In the genomic region with DNA sequence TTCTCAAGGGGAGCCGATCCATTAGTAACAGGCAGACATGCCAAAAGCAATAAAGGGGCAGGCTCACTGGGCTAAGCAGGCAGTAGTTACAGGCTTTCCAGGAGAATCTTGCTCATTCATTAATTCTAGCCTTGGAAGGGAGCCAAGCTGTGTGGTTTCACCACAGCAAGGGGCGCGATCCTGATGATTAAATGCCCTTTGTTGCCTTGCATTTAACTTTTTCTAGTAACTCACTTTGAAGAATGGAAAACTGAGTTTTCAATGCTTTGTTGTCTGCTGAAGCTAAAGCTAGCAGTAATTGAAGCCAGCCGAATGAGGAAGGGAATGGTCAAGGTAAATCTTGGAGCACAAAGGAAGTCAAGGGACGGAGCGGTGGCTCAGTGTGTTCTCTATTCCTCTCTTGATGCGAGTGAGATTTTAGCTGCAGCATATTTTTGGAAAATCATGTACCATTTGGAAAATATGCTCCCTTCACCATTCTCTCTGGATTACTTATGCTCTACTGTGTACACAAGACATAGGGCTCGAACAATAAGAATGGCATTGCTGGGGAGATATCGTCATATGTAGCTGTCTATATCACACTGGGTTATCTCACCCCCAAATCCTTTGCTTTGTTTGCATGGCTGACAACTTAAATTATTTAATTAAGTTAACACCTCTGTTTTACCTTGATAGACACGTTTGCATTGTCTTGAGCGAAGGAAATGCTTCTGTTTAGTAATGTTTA, we compare ENCODE assay signal across 8 mouse cellular contexts.
DNase-seq lines count a peak whose midpoint lies in the region; ATAC-seq lines count a peak whose summit lies in the region.
"Had no signal": no experiment of that assay in that cellular context is flagged by ENCODE, and none has a peak within 500 bp of the region (broad histone marks: within the 10 kb centered on the region; RNA-seq: fewer than 3 reads in every experiment).

No protein-coding gene starts in this region.

- WGBS in limb, embryonic 15.5 days: 44% methylated on average over 11 of the region's 11 CpGs

- H3K27ac ChIP-seq in limb, embryonic 15.5 days: no peak overlapping the region
- H3K27ac ChIP-seq: lung, embryonic 15.5 days had no signal

- peaks cover 9% of the 10 kb centered on the region; the same call in 1 of the 2 replicates for H3K4me1 ChIP-seq in limb, embryonic 15.5 days
- H3K4me1 ChIP-seq: lung, embryonic 15.5 days had no signal

- no peaks in the 10 kb centered on the region for H3K27me3 ChIP-seq in limb, embryonic 15.5 days
- H3K27me3 ChIP-seq: lung, embryonic 15.5 days had no signal

- no peak overlapping the region for H3K4me3 ChIP-seq in limb, embryonic 15.5 days
- H3K4me3 ChIP-seq: lung, embryonic 15.5 days had no signal

- ATAC-seq in limb, embryonic 15.5 days (ENCODE audit: insufficient number of reproducible peaks, low FRiP score, low TSS enrichment, low read depth): no peak
- no peak for ATAC-seq in inflammation-experienced regulatory T-cells, adult 6 months

- H3K36me3 ChIP-seq in limb, embryonic 15.5 days: no peaks in the 10 kb centered on the region
- H3K36me3 ChIP-seq: lung, embryonic 15.5 days had no signal

- H3K9me3 ChIP-seq in limb, embryonic 15.5 days: no peaks in the 10 kb centered on the region
- H3K9me3 ChIP-seq: lung, embryonic 15.5 days had no signal

- peak; percentile 34 for DNase-seq in 3T3-L1 (ENCODE audit: low read depth, low spot score)
- peak; percentile 6 for DNase-seq in R1 (ENCODE audit: low read depth, low spot score)
- DNase-seq in gastrocnemius, postnatal 25 days: peak; percentile 6
- DNase-seq in spleen, postnatal 36 days (ENCODE audit: low spot score in 2 of 2): no peak
- no peak for DNase-seq in urinary bladder, postnatal 36 days (ENCODE audit: low spot score in 2 of 2)

- peak overlapping the region; percentile 19; the same call in 1 of the 2 replicates for H3K4me2 ChIP-seq in limb, embryonic 15.5 days
- H3K4me2 ChIP-seq: lung, embryonic 15.5 days had no signal

- H3K9ac ChIP-seq in limb, embryonic 15.5 days: no peak overlapping the region
- H3K9ac ChIP-seq: lung, embryonic 15.5 days had no signal

Comparison
In these comparisons a context has a peak if more than half of its experiments do, and no peak if none do; other contexts are left out.
1. DNase-seq: peak in 3T3-L1 (single experiment), R1 (single experiment) and gastrocnemius, postnatal 25 days (single experiment); none in spleen, postnatal 36 days (0 of 2) and urinary bladder, postnatal 36 days (0 of 2).